Mouse (Mus musculus) small intestine, adult 2 months (tissue): ENCODE measurements at regions not wholly inside any gene's neighbourhood (a gene's known extent, or its start where the extent isn't known, plus 50 kb on each side); places are given as distances from the start of the nearest gene placed in this dataset.
"Not testable (repeated sequence)": the region's sequence is repeated elsewhere in the genome, so short reads cannot be mapped to it uniquely, and the experiment has no call there.

ENCODE experiments used
- H3K27ac ChIP-seq: fragments of 200-500 bp; 2 replicates; pipeline ENCODE4 v1.5.1; 2012; ENCODE audit warnings: low read depth, low read length, control low read depth, inconsistent platforms; ENCODE audit not compliant: insufficient read depth
- H3K27me3 ChIP-seq: fragments of 200-500 bp; 2 replicates; pipeline ENCODE4 v1.6.1; 2012; ENCODE audit warnings: mild to moderate bottlenecking, moderate library complexity, low read length, inconsistent platforms; ENCODE audit not compliant: control insufficient read depth, insufficient read depth
- H3K36me3 ChIP-seq: fragments of 200-500 bp; 2 replicates; pipeline ENCODE4 v1.6.1; 2012; ENCODE audit warnings: mild to moderate bottlenecking, low read length, control low read depth, inconsistent platforms; ENCODE audit not compliant: control insufficient read depth, insufficient read depth
- H3K4me1 ChIP-seq: fragments of 200-500 bp; 2 replicates; pipeline ENCODE4 v1.6.1; 2012; ENCODE audit warnings: low read length, inconsistent platforms, mixed read lengths; ENCODE audit not compliant: control insufficient read depth, insufficient read depth, insufficient read length
- H3K4me3 ChIP-seq: fragments of 200-500 bp; 2 replicates; pipeline ENCODE4 v1.5.1; 2012; ENCODE audit warnings: low read depth, mild to moderate bottlenecking, control low read depth, inconsistent platforms, low read length, moderate library complexity
- CTCF ChIP-seq: fragments of 200-500 bp; IDR thresholded peaks from 2 replicates; pipeline ENCODE4 v1.5.1; 2012; ENCODE audit warnings: low read depth, mild to moderate bottlenecking, control low read depth, inconsistent platforms, low read length, moderate library complexity, mixed read lengths; ENCODE audit not compliant: insufficient replicate concordance, insufficient read length; ENCODE audit errors: extremely low read depth
- POLR2A ChIP-seq: fragments of 200-500 bp; IDR thresholded peaks from 2 replicates; pipeline ENCODE4 v1.6.1; 2012; ENCODE audit warnings: low read depth, mild to moderate bottlenecking, control low read depth, inconsistent platforms, low read length, moderate library complexity
- WGBS: fragments of 180-500 bp; shearing (Covaris S2); methylation state at CpG from one replicate; pipeline ENCODE4 v1.1.7; 2018; 5-methylcytosine and 5-hydroxymethylcytosine counted together

- WGBS, result 73% methylated on average over 8 of the region's 8 CpGs
- Histone ChIP-seq H3K36me3 (no peaks in the 10 kb centered on the region), H3K4me1 (peaks cover 19% of the 10 kb centered on the region), H3K27ac (no peak overlapping the region), H3K4me3 (no peak overlapping the region), H3K27me3 (no peaks in the 10 kb centered on the region)
- TF ChIP-seq CTCF (no peak), POLR2A (no peak)
Observed at GRCm38 (mm10) chr16:30193294-30194261, 73.7 kb downstream of the Cpn2 start.

- 27% methylated on average over 7 of the region's 7 CpGs for WGBS
- H3K36me3 ChIP-seq, result no peaks in the 10 kb centered on the region
- H3K27ac ChIP-seq, result peak overlapping the region; percentile 36
- no peak overlapping the region for H3K4me3 ChIP-seq
- H3K27me3 ChIP-seq, result no peaks in the 10 kb centered on the region
- H3K4me1 ChIP-seq, result peaks cover 19% of the 10 kb centered on the region
- TF ChIP-seq CTCF, result no peak
- TF ChIP-seq POLR2A, result no peak
Observed at GRCm38 (mm10) chr16:30194836-30195235, 72.5 kb downstream of the Cpn2 start.

DNA sequence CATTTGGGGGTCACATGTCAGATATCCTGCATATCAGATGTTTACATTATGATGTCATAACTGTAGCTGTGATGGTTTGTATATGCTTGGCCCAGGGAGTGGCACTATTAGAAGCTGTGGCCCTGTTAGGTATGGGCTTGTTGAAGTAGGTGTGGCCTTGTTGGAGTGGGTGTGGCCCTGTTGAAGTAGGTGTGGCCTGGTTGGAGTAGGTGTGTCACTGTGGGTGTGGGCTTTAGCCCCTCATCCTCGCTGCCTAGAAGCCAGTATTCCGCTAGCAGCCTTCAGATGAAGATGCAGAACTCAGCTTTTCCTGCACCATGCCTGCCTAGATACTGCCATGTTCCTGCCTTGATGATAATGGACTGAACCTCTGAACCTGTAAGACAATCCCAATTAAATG is 71.4 kb downstream of the Cpn2 start:
- WGBS, result 91% methylated on average over 2 of the region's 2 CpGs
- H3K27ac ChIP-seq, H3K4me3 ChIP-seq, H3K36me3 ChIP-seq, H3K27me3 ChIP-seq: not testable (repeated sequence)
- peaks cover 19% of the 10 kb centered on the region for H3K4me1 ChIP-seq

GRCm38 (mm10) chr16:30197351-30197750 is 69.9 kb downstream of the Cpn2 start:
- Histone ChIP-seq H3K27me3 (no peaks in the 10 kb centered on the region), H3K4me1 (peaks cover 19% of the 10 kb centered on the region), H3K27ac (no peak overlapping the region), H3K4me3 (no peak overlapping the region), H3K36me3 (no peaks in the 10 kb centered on the region)
- TF ChIP-seq POLR2A (no peak), CTCF (no peak)
- WGBS, result 65% methylated on average over 3 of the region's 3 CpGs

DNA sequence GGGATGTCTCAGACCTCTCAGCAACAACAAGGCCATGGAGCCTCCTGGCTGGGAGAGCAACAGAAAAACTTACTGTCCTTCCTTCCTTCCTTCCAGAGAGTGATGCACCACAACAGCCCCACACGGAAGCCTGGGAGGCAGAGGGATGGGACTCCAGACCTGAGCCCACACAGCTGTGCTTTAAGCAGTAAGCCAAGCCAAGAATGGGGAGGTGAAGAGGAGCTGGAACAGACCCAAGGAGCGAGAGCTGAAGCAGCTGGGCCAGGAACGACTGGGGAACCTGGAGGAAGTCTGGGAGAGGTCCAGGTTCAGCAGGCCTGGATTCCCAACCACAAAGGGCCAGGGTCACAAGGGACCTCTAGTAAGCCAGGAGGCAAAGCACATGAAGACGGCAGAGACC is 67.5 kb downstream of the Cpn2 start:
- Histone ChIP-seq H3K4me1 (peaks cover 7% of the 10 kb centered on the region), H3K27me3 (no peaks in the 10 kb centered on the region), H3K27ac (no peak overlapping the region), H3K36me3 (no peaks in the 10 kb centered on the region), H3K4me3 (no peak overlapping the region)
- TF ChIP-seq POLR2A, result no peak
- TF ChIP-seq CTCF, result no peak
- WGBS, result 44% methylated on average over 4 of the region's 4 CpGs

- TF ChIP-seq CTCF (no peak), POLR2A (no peak)
- WGBS, result 48% methylated on average over 4 of the region's 4 CpGs
- Histone ChIP-seq H3K4me3 (no peak overlapping the region), H3K36me3 (no peaks in the 10 kb centered on the region), H3K4me1 (no peaks in the 10 kb centered on the region; the same call in 1 of the 2 replicates), H3K27ac (no peak overlapping the region), H3K27me3 (no peaks in the 10 kb centered on the region)
Observed at GRCm38 (mm10) chr16:30204144-30204543, 63.2 kb downstream of the Cpn2 start.

DNA sequence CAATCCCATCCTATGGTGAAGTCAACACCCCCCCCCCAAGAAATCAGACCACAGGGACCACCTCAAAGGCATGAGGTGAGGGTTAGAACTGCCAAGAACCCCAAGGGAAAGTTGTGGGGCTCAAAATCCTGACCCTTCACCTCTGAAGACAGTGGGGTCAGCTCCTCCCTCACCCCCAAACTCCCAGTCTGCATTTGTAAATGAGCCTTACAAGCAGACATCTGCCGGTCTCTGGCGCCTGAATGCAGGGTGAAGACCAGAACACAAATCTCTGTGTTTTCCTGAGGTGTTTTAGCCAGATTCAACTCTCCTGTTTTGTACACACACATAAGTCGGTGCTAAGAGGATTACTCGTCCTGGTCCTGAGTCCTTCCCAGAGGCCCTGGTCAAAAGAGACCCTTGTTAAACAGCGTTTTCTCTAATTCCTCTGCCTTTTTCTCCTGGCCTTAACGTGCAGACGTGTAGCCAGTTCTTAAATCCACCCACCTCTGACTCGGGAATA is 61.9 kb downstream of the Cpn2 start:
- 67% methylated on average over 8 of the region's 8 CpGs for WGBS

More for the DNA sequence above, 61.9 kb downstream of the Cpn2 start:
- Histone ChIP-seq H3K27ac (no peak overlapping the region), H3K4me3 (no peak overlapping the region), H3K4me1 (no peaks in the 10 kb centered on the region), H3K36me3 (no peaks in the 10 kb centered on the region), H3K27me3 (no peaks in the 10 kb centered on the region)
- TF ChIP-seq POLR2A (no peak), CTCF (no peak)
